Mouse (Mus musculus): ENCODE data around the gene Gpr19.
A peak's percentile ranks its signal among the peaks of the same experiment; 100 is the strongest.

DNA sequence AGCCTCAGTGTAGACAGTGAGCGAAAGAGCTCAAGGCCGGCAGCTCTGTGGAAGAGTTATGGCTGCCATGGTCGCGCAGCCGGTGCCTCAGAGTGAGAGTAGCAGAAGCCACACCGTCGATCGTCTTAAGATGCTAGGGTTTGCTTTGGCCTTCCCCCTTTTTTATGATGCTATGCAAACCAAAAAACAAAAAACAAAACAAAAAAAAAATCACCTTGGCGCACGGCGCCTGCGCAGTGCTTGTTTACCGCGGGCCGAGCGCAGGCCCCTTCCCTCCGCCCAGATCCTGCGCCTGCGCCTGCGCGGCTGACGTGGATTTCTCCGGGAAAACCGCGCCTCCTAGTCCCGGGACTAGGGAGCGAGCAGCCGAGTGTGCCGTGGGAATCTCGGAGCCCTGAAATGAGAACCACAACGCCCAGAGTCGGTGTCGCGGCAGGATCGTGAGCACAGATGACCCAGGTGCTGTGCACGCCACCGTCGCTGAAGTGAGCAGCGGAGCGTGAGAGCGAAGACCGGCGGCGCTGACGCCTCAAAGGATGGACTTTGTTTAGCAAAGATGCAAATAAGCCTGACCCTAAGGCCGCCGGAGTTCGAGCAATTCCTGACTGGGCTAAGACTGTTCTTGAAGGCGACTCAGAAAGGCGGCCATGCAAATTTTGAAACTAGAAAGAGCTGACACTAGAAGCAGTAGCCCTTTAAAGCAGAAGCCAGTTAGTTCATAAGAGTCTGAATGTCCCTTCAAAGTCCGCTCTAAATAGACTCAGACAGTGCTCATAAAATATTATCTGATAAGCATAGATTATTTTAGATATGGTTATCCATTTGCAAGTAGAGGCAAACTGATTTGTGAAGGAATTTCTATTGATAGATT, at the start of gene Gpr19:
- TF ChIP-seq CTCF (IDR thresholded peaks at IDR 0.05; ENCODE audit: borderline replicate concordance, control insufficient read depth, extremely low read depth, insufficient read depth, low read length, poor library complexity) (peak; percentile 36; the same call in 1 of the 2 replicates), POLR2A (IDR thresholded peaks at IDR 0.05; ENCODE audit: control insufficient read depth, extremely low read depth, insufficient read depth, low read length, poor library complexity) (no peak; the same call in 1 of the 2 replicates)
